Mouse (Mus musculus): ENCODE data around the gene Ddb2. TPM values are rescaled to one million over a fixed set of nuclear protein-coding genes. Genes with fewer than 3 reads are reported as not detected.

The Ddb2 gene
- 28.5 and 43.1 TPM in 2 replicates for polyA plus RNA-seq (2012; rRNA removed)

DNA sequence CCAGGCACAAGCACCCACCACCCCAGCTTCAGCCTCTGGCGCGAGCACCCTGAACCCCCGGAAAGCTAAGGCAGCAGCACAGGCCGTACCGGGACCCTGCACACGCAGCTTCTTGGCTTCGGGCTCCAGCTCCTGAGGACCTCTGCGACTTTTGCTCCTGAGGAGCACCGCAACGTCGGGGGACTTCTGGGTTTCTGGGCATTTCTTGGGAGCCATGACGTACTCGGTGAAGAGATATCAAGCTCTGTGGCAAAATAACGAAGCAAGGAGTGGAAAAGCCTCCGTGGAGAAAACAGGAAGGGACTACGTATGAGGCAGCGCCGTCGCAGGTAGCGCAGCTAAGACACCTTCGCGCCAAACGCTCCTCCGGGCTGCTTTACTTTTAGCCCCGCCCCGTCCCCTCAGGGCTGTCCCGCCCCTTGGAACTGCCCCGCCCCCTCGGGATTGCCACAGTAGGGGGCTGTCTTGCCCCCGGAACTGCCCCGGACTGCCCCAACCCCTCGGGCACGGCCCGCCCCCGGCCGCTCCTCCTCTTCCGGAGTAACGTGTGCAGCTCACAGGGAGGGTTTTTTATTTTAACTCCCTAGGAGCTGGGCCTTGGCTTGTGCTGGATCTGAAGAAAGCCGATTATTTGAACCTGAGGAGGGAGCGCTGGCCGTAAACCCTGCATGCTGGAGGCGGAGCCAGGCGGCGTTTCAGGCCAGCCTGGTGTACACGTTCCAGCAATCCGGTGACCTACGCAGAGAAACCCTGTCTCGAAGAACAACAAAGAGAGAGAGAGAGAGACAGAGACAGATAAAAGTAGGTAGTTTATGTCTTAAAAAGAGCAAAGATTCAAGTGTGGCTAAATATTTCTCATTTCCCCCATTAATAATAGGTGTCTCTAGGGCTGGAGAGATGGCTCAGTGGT lies at the start of gene Ddb2:
Ddb2 (minus strand) TSS at position 382 of the 910 bp plus-strand sequence.
- peak; percentile 75 for DNase-seq (ENCODE audit: low spot score)

- DNase-seq (ENCODE audit: low spot score): peak; percentile 63
These were observed 49.2 kb upstream of the Ddb2 start for GRCm38 (mm10) chr2:91285885-91286505.

DNA sequence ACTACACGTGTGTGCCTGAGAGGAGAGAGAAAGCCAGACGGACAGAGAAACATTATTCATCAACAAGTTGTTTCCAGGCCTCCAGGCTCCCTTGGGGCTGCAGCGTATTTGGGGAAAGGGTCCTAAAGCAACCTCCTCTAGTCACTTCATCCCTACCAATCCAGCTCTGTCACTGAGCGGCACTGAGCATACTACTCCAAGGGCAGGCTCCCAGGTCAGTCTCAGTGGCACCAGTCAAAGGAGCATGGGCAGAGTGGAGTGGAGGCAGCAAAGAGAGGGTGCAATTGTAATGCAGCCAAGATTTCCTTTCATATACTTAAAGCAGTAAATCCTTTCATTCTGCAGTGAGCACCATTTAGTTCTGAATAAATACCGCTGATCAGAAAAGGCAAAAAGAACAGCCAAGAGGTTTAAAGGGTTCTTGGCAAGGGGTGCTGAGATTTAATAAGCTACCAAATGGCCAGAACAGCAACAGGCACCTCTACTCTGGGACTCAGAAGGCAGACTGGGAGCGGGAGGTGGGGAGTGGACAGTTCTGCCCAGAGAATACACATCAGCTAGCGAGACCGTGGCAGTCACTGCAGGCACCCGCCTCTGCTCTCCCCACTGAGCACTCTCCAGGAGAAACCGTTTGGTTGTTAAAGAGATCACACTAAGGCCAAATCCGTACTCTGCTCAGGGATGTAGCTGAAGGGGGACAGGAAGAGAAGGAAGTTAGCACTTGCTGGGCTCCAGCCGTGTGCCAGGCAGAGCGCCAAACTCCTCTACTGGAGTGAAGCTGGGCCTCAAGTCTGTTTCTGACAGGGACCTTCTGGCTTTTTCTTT lies 47.8 kb upstream of the Ddb2 start:
- no peak for DNase-seq (ENCODE audit: low spot score)

DNA sequence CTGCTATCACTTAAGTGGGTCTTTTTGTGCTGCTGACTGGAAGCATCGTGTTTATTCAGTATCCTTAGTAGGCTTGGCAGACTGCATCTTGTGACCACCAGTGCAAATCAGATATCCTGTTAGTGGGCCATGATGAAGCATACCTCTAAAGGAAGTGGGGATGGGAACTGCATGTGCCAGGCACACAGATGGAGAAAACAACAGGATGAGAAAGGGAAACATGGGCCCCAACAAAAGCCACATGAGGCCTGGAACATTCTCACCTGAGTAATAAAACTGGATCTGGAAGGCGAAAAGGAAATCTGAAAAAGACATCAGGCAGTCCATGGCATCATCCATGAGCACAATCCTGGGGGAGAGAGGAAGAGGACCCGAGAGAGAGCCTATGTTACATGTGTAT lies 47.2 kb upstream of the Ddb2 start:
- no peak for DNase-seq (ENCODE audit: low spot score)

- DNase-seq (ENCODE audit: low spot score): no peak
These were observed 44.6 kb upstream of the Ddb2 start for GRCm38 (mm10) chr2:91281366-91281765.

DNA sequence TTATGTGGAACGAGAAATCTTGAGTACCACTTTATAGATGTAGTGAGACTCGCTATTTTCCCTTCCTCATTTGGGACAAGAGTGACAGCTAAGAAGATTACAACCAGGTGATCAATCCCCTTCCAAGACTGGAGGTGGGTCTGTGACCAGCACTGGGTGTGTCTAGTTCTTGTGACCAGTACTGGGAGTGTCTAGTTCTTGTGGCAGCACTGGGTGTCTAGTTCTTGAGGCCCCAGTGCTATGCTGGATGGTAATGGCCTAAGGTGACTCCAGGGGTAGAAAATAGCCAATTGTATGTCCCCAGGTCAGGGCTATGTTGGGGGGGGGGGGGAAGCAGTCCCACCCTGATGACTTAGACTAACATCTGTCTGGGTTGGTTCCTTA lies 42.6 kb upstream of the Ddb2 start:
- DNase-seq (ENCODE audit: low spot score): no peak

DNA sequence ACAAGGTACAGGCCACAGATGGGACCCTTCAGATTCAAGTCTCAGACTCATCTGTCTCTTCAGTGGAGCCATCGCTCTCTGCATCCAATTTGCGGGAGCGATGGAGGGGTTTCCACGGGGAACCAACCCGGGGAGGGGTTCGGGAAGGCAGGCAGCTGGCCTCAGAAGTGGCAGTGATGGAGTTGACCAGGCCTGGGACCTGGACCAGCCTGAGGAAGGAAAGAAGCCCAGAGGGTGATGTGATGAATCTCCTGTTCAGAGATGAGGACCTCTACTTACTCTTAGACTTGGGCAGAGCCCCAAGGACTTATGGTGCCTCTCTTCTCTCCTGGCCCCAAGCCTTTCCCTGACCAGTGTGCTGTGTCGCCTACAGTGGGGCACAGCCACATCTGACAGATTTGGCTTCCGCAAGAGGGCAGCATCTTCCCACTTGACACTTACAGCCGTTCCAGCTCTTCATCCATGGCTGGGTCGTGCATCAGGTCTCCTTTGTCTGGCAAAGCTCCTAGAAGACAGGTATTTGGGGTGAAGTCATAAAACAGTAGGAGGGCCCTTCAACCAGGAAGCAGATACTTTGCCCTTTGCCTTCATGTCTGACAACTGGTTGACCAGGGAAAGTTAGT lies 42.1 kb upstream of the Ddb2 start:
- DNase-seq (ENCODE audit: low spot score): no peak

DNA sequence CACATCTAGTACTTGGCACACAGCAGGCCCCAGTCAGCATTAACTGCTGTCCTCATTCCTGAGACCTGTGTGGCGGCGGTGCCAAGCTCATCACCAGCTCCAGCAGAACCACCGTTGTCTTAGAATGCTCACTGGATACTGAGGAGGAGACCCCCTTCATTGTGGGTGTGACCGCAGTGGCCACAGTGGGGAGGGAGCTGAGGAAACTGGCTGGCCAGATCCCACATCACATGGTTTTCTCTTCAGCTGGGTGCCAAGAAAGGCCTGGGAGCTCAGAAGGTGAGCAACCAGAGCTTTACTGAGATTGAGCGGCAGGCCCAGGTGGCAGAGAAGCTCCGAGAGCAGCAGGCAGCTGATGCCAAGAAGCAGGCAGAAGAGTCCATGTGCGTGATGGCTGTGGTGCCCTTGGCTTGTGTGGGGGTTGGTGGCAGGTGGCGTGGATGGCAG lies 32.9 kb upstream of the Ddb2 start:
- DNase-seq (ENCODE audit: low spot score): no peak

DNA sequence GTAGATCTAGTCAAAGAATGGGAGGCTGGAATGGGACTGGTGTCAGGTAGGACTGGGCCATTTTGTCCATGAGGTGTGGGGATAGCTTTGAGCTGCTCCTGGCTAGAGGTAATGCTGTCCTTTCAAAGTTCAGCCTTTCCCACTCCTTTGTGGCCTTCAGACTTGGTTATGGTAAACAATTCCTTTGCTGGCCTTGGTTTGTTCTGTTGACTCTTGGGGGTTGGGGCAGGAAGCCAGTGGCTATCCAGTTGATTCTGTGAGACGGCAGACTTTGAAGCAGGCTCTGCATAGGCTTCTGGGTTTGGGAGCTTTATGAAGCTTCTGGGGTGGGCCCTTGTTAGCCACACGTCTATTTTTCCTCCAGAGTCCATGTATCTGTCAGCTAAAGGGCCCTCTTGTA lies 31.9 kb upstream of the Ddb2 start:
- no peak for DNase-seq (ENCODE audit: low spot score)

DNA sequence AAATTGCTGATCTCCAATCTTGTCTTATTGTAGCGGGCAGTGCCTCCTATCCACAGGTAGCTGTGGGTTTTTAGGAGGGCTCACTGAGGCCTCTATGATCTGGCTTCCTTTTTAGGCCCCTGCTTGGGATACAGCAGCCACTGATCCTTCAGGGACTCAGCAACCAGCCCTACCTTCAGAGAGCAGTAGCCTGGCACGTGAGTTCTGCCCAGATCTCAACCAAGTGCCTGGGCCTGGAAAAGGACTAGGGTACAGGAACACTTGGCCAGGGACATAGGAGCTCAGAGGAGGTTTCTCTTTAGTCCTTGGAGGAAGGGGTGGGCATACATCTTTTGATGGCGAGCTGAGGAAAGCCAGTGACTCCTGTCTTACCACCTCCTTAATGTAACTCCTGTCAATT lies 31.3 kb upstream of the Ddb2 start:
- no peak for DNase-seq (ENCODE audit: low spot score)

- DNase-seq (ENCODE audit: low spot score): peak; percentile 93
These were observed 28.2 kb upstream of the Ddb2 start, which contains the start of gene Arfgap2 for GRCm38 (mm10) chr2:91264711-91265681. Gene Arfgap2, plus strand, starts transcription at chr2:91264974.

DNA sequence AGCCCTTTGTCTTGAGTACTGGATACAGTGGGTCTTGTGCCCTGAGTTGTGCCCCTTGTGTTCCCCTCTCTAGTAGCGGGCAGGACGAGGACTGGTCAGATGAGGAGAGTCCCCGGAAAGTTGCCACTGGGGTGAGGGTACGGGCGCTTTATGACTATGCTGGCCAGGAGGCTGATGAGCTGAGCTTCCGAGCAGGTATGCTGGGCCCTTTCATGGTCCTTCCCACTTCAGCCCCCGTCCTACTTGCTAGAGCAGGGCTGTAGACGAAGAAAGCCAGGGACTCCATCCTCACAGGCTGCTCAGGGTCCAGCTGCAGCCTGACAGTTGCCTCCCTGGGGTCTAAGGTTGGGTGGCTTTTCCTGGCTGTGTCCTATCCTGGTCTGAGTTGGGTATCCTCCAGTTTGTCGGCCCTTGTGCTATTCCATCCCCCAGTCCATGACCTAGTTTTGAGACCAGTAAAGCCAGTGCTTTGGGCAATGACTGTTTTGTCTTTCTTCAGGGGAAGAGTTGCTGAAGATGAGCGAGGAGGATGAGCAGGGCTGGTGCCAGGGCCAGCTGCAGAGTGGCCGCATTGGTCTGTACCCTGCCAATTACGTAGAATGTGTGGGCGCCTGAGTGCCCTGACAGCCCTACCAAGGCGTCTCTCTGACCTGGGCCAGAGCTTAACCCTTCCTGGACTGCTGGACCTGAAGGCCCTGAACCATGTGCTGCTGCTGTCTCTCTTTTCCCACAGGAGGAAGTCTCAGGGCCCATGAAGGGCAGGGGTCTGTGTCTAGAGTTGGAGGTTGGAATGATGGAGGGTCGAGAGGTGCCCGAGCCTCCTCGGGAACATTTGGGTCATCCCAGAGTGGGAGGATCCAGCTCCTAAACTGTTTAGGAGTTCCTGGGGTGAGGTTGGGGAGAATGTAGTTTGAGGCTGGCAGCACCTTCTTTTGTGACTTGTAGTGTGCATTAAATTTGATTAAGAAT lies 27.2 kb upstream of the Ddb2 start:
- no peak for DNase-seq (ENCODE audit: low spot score)

DNA sequence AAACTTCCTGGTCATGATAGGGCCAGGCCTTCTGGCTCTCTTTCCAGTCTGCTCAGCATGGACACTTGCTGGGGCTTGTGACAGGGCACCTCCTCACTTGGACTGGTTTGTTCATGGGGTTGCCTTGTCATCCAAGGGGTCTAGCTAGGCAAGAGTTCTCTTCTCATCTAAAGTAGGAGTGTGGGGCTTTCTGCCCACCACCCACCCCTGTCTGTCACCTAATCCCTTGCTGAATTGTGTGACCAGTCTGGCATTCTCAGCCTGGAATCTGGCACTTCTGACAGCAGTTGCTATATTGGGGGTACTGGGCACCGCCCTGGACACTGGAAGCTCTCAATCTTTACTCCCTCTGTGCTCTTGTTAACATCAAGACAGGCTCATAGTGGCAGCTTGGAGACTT lies 22.7 kb upstream of the Ddb2 start:
- DNase-seq (ENCODE audit: low spot score): no peak

DNA sequence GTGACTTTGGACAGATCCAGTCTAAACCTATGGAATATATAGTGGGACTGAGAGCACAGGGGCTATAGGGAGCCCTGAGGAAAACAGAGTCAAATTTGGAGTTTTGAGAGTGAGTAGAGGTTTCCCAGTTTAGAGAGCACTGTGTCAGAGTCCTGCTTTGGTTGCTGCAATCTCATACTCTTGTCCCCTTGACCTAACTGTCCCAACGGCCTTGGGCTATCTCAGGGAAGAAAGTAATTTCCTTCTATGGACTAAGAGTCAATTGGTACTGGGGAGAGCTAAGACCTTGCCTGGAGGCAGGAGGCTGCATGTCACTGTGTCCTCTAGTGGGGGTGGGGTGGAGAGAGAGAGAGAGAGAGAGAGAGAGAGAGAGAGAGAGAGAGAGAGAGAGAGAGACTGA lies 22.0 kb upstream of the Ddb2 start:
- no peak for DNase-seq (ENCODE audit: low spot score)

DNA sequence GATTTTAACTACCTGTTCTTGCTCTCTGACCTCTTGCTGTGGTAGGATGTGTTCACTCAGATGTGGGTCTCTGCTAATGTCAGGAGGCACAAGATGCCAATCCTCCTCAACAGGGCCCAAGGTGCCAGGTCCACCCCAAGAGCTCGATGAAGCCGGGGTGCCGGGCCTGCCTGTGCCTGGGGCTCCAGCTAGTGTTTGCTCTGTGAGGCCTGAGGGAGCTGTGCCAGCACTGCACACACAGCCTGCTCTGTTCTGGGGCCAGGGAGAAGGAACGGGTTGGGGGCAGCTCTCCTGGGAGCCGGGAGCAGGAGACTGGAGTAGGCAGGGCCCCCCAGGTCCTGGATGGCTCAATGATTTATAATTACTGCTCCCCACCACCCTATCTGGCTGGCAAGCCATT lies 21.3 kb upstream of the Ddb2 start:
- no peak for DNase-seq (ENCODE audit: low spot score)

GRCm38 (mm10) chr2:91257126-91257980 lies 20.6 kb upstream of the Ddb2 start:
- DNase-seq (ENCODE audit: low spot score): peak; percentile 51

GRCm38 (mm10) chr2:91256256-91257125 lies 19.7 kb upstream of the Ddb2 start:
- peak; percentile 66 for DNase-seq (ENCODE audit: low spot score)

Data from urinary bladder, adult 2 months (tissue).